Mouse (Mus musculus): ENCODE measurements around the gene Homez.

Homez gene

DNA sequence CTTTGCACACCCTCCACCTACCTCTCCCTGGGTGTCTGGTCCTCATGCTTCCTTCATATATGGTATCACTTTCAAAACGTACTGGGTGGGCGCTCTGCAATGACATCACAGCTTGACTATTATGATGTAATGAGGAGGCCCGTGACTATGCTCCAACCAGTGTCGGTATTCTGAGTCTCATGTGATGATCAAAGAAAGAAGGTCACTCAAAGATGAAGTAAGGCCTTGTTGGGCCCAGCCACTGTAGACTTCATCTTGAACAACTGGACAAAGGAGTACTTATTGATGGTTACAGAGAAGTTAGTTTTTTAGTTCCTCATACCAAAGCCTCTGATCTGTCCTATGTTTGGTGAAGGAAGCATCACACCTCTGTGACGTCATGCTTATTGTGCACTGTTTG, at the start of gene Homez:
TSS of gene Homez (minus strand) at position 101 of the 400 bp plus-strand sequence.
- no peak for DNase-seq (ENCODE audit: low spot score in 2 of 2)

DNA sequence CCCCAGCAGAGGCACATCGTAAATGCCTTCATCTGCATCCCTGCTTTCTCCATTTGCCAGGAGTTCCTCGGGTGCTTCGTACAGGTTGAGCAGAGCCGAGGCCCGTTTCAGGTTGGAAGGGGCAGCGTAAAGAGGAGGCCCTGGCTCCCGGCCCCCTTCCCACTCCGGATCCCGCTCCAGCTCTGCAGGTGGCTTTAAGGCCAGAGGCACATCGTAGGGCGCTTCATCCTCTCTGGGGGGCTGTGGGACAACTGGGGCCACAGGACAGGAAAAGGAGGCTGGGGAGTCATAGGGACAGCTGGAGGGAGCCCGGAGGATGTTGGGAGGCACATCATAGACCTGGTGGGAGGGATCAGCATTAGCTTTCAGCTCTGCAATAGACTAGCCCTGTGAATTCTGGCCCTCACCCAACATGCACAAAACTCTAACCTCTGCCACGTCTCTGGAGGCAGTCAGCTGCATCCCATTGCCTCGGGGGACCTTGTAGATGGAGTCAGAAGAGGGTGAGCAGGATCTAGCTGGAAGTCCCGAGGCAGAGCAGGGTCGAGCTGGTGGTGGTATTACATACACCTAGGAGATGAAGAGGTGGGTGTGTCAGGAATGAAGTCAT, 49.4 kb upstream of the Homez start:
- DNase-seq (ENCODE audit: low spot score in 2 of 2), result no peak

- no peak for DNase-seq (ENCODE audit: low spot score in 2 of 2)
Measured at GRCm38 (mm10) chr14:54913343-54913742, 42.6 kb upstream of the Homez start.

- DNase-seq (ENCODE audit: low spot score in 2 of 2), result peak in 1 of 2 experiments; percentile 24
Measured at GRCm38 (mm10) chr14:54912886-54913285, 42.1 kb upstream of the Homez start, which contains the start of gene Slc22a17. Slc22a17 (minus strand) TSS chr14:54913132.

DNA sequence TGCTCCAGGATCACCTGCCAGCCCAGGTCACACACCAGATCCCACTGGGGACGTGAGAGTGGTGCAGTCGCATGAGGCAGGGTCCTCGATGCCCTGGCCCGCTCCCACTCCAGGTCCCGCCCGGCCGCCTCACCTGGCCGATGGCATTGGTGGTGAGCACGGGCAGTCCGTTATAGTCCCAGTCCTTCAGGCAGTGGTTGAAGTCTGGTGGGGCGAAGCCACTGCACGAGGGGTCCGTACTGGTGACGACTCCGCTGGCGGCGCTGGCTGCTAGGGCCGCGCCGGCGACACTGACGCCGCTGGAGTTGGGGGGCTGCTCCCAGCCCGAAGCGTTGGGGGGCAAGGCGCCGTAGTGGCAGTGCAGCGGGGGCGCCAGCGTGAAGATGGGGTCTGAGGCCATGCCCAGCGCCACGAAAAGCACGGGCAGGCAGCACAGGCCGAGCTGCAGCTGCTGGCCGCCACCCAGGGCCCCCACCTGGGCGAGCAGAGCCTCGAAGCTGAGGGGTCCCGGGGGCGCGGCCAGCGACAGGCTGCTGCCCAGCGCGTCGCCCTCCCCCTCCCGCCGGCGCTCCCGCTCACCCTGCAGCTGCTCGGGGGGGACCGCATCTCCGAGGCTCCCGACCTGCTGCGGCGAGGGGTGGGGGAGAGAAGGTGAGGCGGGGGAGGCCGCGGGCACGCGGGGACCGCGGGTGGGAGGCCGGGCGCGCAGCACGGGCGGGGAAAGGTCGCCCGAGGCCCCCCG, 41.5 kb upstream of the Homez start:
- no peak for DNase-seq (ENCODE audit: low spot score in 2 of 2)

DNA sequence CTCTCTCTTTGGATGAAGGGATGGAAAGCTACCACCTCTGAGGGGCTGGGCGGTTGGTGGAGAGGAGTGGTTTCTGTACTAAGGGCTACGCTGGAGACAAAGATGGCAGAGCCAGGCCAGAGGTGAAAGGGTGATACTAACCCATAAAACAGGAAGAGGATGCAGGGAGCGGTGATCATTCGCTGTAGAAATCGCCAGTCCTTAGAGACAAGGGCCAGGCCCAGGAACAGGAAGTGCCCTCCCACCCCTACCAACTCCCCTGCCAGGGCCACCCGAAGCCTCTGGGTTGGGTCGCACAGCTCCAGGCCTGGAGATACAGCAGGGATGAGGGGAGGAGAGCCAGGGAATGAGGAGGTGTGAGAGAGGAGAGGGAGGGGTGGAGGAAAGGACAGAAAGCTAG, 37.9 kb upstream of the Homez start:
- no peak for DNase-seq (ENCODE audit: low spot score in 2 of 2)

DNA sequence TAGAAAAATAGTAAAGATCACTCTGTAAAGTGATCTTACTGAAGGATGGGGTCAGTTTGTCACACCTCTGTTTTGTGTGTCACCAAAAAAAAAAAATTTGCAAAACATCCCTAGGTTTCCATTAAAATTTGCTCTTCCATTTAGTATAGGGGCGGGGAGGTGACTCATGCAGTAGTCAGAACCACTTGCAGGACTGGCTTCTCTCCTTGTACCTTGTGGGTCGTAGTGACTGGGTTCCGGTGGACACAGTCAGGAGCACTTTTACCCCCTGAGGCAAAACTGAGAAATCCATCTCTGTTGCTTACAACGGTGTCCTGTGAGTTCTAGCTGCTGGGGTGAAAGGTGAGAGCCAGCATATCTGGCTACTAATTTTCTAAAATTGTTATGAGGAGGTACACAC, 32.9 kb upstream of the Homez start:
- no peak for DNase-seq (ENCODE audit: low spot score in 2 of 2)

DNA sequence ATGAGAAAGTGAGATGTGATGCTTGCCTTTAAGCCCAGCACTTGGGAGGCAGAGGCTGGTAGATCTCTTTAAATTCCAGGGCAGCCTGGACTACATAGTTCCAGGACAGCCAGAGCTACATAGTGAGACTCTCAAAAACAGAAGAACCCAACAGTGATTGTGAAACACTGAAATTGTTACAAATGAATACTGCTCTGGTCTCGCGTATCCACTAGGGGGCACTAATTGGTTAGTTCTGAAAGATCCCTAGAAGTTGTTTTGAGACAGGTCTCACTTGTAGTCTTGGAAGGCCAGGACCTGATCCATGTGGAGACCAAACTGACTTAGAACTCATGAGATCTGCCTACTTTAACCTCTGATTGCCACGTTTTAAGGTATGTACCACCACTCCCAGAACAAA, 29.6 kb upstream of the Homez start:
- peak in 1 of 2 experiments; percentile 35 for DNase-seq (ENCODE audit: low spot score in 2 of 2)

GRCm38 (mm10) chr14:54897445-54897844, 26.7 kb upstream of the Homez start:
- no peak for DNase-seq (ENCODE audit: low spot score in 2 of 2)

GRCm38 (mm10) chr14:54894296-54895151, 23.8 kb upstream of the Homez start:
- DNase-seq (ENCODE audit: low spot score in 2 of 2), result peak in 1 of 2 experiments; percentile 49

GRCm38 (mm10) chr14:54893651-54894181, 23.0 kb upstream of the Homez start:
- DNase-seq (ENCODE audit: low spot score in 2 of 2), result peak; percentile 90 to 93

GRCm38 (mm10) chr14:54892200-54892599, 21.4 kb upstream of the Homez start, which contains the start of gene Pabpn1:
Pabpn1 (plus strand) TSS chr14:54892500.
- DNase-seq (ENCODE audit: low spot score in 2 of 2), result no peak

GRCm38 (mm10) chr14:54885309-54885708, 14.5 kb upstream of the Homez start:
- DNase-seq (ENCODE audit: low spot score in 2 of 2), result no peak

DNA sequence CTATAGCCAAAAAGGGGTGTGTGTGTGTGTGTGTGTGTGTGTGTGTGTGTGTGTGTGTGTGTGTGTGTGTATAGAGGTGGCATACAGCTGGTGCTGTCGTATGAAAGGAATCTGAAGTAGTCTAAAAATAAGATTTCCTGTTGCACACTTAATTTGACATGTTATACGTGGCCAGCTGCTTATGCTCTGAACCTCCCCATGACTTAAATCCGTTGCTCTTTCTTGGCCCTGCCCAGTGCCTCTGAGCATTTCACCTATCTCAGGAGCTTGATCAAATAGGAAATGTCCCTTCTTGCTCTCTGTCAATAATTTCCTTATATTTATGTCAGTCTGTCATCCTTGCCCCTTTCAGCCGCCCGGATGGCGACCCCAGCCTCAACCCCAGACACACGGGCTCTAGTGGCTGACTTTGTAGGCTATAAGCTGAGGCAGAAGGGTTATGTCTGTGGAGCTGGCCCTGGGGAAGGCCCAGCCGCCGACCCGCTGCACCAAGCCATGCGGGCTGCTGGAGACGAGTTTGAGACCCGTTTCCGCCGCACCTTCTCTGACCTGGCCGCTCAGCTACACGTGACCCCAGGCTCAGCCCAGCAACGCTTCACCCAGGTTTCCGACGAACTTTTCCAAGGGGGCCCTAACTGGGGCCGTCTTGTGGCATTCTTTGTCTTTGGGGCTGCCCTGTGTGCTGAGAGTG, 13.4 kb upstream of the Homez start:
- no peak for DNase-seq (ENCODE audit: low spot score in 2 of 2)

GRCm38 (mm10) chr14:54883154-54884021, 12.6 kb upstream of the Homez start, which contains the start of the genes Bcl2l2 and Gm20521:
Bcl2l2 (plus strand) TSS chr14:54883377.
Gm20521 (plus strand) TSS chr14:54883441.
- DNase-seq (ENCODE audit: low spot score in 2 of 2), result peak in 1 of 2 experiments; percentile 27

DNA sequence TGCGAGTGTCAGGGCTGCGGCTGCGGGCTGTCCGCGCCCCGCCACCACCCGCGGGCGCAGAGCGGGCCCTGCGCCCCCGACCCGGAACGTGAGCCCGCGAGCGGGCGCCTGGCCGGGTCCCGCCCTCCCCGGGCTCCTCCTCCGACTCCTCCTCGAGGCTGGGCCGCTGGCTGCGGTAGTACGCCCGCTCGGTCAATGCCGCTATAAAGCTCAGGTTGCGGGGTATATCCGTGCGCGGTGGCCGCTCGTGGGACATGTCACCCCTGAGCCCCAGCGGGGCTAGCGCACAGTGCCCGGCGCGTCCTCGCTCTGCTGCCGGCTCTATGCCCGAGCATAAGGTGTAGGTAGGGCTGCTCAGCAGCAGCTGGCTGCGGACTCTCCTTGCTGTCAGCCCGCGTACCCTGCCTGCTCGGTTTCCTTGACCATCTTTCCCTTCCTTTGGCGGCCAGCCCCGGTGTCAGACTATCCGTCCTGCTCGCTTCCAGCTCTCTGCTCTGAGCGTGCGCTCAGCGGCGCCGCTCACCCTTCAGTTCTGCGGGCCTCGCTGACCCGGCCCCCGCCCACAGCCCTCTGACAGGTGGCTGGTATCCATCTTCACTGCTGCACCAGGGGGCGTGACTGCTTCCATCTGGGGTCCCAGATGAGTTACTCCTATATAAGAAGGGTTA, 6.4 kb upstream of the Homez start, which contains the start of gene Ppp1r3e:
TSS of gene Ppp1r3e (minus strand) at position 503 of the 668 bp plus-strand sequence.
- DNase-seq (ENCODE audit: low spot score in 2 of 2), result peak; percentile 20 to 40

DNA sequence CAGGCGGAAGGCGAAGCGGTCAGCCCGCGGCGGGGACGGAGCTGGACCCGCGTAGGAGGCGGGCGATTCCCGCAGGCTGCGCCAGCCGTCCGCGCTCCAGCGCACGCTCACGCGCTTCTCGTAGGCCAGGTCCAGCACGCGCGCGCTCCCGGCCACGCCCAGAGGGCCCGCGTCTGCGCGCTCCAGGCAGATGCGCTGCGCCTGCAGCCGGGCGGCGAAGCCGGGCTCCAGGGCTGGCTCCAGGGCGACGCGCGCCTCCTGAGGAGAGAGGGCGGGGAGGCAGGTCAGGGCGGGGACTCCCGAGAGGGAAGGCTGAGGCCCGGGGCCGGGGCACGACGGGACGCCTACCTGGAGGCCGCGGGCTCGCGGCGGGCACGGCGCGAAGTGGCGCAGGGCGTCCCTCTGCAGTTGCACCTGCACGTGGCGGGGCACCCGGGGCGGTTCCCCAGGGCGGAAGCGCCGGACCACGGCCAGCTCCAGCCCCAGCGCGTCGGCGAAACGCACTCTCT, 5.8 kb upstream of the Homez start:
- peak; percentile 60 to 73 for DNase-seq (ENCODE audit: low spot score in 2 of 2)

DNA sequence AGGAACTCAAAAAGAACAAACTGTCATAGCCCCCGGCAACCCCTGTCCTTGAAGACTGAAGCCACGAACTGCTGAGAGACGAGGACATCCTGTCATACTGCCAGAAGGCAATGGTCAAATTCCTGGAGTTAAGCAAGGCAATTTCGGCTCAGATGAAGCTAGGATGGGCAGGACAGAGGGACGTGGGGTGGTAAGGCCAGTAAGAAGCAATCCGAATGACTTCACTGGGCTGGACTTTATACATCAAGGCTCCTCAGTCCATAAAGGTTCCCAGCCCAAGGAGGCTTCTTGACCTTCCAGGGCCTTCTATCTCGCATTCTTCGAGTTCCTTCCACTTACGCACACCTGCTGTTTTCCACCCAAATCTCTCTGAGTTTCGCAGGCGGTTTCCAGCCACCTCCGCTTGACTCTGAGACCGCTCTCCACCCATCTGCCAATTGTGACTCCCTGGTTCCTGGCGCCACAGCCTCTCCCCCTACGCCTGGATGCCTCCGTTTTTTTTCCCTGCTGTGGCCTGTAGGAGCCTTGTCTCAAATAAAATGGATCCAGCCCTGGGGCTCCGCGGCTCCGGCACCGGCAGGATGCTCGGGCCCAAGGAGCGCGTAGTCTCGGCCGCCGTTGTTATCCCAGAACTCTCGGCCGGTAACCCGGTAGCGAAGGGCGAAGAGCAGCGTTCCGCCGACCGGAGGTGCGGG, 5.2 kb upstream of the Homez start:
- peak in 1 of 2 experiments; percentile 13 for DNase-seq (ENCODE audit: low spot score in 2 of 2)

DNA sequence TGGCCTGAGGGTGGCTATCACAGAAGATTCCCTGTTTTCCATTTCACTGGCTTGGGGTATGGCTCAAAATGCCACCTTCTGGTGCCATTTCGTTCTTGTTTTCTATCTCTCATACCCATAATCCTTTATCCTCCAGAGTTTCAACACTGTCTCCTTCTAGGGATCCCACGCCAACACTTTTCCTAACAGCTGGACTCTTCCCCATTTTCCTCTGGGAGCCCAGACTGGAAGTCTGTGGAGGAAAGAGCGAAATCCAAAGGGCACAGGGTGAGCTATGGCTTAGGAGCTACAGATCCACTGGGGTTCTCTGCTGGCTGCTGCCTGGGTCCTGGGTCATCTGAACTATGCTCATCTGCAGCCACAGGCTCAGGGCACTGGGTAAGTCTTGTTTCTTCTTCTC, 3.4 kb upstream of the Homez start:
- DNase-seq (ENCODE audit: low spot score in 2 of 2), result no peak

Data from spleen, postnatal 14 days (tissue).